Mouse (Mus musculus): ENCODE results near the gene Brip1. TPM values are rescaled to one million over a fixed set of nuclear protein-coding genes. Genes with fewer than 3 reads are reported as not detected.

Gene Brip1
- total RNA-seq, 2 experiments from 2014 or later = 0.55 to 0.59 TPM

DNA sequence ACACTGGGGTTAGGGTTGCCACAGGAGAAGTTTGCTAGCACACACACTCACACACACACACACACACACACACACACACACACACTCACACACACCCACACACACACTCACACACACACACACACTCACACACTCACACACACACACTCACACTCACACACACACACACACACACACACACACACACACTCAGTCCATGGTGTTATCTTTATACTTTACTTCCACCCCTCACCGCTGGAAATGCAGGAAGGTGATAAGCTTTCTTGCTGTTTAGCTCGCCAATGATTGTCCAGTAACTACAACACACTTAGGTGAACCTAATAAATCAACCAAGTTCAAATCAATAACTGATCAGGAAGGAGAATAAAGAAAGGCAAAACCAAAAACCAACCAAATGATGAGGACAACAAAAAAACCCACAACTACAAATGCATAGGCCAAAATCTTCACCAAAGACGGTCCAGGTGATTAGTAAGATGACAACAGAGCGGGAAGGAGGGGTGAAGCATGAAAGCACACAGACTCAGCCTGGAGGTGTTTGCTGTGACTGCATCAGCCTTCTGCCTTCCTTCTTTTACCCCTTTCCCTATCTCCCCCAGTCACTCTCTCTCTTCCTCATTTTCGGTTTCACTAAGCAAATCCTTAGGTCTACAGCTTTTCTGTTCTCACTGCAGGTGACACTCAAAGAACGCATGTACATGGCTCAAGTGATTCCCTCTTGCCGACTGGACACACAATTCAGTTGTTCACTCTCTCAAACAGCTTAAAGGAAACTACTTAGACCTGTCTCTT lies 83.7 kb downstream of the Brip1 start:
- intact Hi-C loops (cut with DNase I) = no loop called here

DNA sequence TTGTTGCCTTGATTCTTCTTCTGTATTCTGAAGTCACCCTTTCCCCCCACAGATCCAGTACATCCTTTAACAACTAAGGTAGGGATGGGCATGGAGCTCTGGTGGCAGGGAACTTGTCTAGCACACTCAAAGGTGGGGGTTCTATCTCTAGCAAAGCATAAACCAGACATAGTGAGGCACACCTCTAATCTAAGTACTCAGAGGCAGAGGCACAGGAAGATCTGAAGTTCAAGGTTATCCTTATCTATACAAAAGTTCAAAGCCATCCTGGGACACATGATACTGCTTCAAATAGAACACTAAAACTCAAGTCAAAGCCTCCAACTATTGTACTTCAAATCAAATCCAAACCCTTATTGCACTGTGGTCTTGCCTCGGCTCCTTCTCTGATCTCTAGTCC lies 85.0 kb downstream of the Brip1 start:
- intact Hi-C loops (cut with DNase I) = no loop called here

More for the DNA sequence above, 83.7 kb downstream of the Brip1 start:
- no peak for DNase-seq (ENCODE audit: low spot score)

DNA sequence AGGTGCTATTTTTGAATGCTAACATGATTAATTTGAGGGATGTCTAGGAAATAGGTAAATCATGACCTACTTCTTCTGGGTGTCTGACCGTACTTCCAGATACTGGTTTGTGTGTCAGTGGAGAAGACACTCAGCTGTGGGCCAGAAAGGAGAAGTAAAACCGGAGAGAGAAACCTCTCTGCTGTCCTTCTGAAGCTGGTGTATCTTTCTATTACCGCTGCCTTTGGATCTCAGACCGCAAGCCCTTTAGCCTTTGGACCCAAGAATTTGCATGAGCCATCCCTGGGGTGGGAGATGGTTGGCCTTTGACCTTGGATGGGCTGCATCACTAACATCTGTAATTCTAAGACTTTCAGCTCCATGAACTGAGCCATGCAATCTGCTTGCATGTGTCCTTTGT lies 93.7 kb downstream of the Brip1 start:
- DNase-seq (ENCODE audit: low spot score) = no peak
- intact Hi-C loops (cut with DNase I) = no loop called here

More for the DNA sequence above, 85.0 kb downstream of the Brip1 start:
- DNase-seq (ENCODE audit: low spot score) = no peak

DNA sequence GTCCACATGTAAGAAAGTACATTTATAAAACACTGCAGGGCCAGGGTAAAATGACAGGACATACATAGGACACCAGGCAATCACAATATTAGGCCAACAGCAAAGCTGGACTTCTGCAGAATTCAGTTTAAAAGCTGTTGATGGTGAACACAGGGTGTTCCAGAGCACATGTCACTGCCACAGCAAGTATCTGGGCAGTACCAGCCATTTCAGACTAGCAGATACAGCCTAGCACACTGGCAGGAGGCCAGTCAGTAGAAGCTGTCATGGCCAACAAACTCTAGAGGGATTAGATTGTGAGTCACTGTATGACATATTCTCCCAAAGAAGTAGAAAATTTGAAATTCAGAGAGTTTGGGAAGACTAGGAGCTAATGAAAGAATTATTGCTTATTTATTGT lies 94.4 kb downstream of the Brip1 start:
- DNase-seq (ENCODE audit: low spot score) = no peak
- intact Hi-C loops (cut with DNase I) = no loop called here

DNA sequence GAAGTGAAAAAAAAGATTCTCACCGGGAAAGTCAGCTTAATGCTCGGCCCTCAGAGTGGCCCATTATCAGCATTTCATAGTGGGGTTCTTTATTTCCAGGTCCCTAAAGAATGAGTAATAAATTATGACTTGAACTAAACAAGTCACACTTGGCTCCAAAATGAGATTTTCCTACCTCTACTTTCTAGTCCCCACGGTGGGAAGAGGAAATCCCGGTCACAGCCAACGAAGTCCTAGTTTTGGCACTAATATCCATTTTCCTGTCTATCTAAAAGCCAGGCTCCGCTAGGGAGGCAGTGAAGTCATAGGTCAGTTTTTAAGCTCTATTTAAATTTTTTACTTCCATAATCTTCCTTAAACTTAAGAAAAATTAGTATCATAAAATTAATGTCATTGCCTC lies 99.8 kb downstream of the Brip1 start:
- intact Hi-C loops (cut with DNase I) = no loop called here
- DNase-seq (ENCODE audit: low spot score) = no peak

GRCm38 (mm10) chr11:86099341-86099740 lies 101.7 kb downstream of the Brip1 start:
- DNase-seq (ENCODE audit: low spot score) = no peak
- intact Hi-C loops (cut with DNase I) = no loop called here

GRCm38 (mm10) chr11:86088815-86089214 lies 112.2 kb downstream of the Brip1 start:
- DNase-seq (ENCODE audit: low spot score) = no peak
- intact Hi-C loops (cut with DNase I) = no loop called here

- no peak for DNase-seq (ENCODE audit: low spot score)
- intact Hi-C loops (cut with DNase I) = no loop called here
These were observed 116.5 kb downstream of the Brip1 start for GRCm38 (mm10) chr11:86084522-86084921.

DNA sequence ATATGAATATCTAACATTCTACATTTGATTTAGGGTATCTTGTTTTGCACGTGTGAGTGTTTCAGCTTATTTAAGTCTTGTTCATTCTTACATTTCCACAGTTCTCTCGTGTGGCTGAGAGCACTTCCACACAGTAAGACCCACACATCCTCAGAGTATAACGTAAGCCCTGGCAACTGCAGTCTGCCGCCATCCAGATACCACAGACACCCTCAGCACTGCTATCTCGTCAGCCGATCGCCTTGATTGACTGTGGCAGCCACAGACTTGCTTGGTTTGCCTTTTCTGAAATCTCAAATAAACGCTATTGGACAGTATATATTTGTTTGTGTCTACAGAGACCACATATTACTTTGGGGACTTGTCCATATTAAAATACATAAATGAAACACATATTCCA lies 123.0 kb downstream of the Brip1 start:
- no peak for DNase-seq (ENCODE audit: low spot score)
- intact Hi-C loops (cut with DNase I) = loop anchor here (10.0 kb wide), 1 partner anchor 97 kb away; no protein-coding TSS in a partner anchor

DNA sequence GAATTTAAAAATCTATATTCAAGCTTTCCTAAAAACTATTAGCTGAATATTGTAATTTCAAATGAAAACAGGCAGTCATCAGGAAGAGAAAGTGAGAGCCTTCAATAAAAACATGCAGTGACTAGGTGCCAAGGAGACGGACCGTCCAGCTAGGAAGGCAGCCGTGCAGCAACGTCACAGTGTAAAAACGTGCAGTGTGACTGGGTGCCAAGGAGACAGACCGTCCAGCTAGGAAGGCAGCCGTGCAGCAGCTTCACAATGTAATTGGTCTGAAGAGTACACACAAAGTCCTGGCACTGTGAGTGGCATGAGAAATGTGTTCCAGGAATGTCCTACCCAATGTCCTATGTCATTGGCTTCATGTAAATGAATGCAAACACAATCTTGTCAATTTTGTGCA lies 124.0 kb downstream of the Brip1 start:
- DNase-seq (ENCODE audit: low spot score) = no peak

DNA sequence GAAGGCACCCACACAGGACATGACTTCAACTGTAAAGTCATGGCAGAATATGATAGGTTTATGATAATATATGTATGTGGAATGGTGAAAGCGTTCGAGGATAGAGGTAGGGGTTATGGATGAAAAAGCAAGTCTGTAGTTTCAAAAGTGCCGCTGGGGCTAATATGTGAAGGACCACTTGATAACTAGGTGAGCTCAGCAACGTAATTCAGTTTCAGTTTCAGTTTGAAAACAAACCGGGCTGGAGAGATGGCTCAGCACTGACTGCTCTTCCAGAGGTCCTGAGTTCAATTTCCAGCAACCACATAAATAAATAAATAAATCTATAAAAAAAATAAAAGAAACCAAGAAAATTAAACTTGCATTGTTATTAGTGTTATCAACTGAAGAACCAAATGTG lies 124.6 kb downstream of the Brip1 start:
- no peak for DNase-seq (ENCODE audit: low spot score)
- intact Hi-C loops (cut with DNase I) = loop anchor here (10.0 kb wide), 1 partner anchor 98 kb away; no protein-coding TSS in a partner anchor

More for the DNA sequence above, 124.0 kb downstream of the Brip1 start:
- intact Hi-C loops (cut with DNase I) = loop anchor here (10.0 kb wide), 1 partner anchor 98 kb away; no protein-coding TSS in a partner anchor

GRCm38 (mm10) chr11:86075371-86075770 lies 125.6 kb downstream of the Brip1 start:
- no peak for DNase-seq (ENCODE audit: low spot score)
- intact Hi-C loops (cut with DNase I) = loop anchor here (10.0 kb wide), 1 partner anchor 99 kb away; no protein-coding TSS in a partner anchor

DNA sequence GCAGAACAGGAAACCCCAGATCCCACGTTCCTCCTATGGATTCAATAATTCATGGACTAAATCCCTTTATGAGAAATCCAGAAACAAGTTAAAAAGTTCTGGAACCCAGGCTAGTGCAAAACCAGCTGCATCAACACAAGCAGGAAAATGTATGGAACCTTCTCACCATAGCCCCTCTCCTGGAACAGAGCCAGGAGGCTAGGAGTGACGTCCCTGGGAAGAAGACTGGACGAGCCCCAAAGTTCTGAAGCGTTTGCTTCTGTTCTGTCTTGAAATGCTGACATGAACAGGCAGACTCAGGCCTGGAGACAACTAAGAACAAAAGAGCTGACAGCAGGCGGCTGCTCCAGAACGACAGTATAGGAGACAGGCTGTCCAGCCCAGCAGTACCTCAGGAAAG lies 132.3 kb downstream of the Brip1 start:
- DNase-seq (ENCODE audit: low spot score) = no peak
- intact Hi-C loops (cut with DNase I) = loop anchor here (5.0 kb wide), 1 partner anchor 86 kb away; no protein-coding TSS in a partner anchor

GRCm38 (mm10) chr11:86067154-86067553 lies 133.8 kb downstream of the Brip1 start:
- no peak for DNase-seq (ENCODE audit: low spot score)
- intact Hi-C loops (cut with DNase I) = loop anchor here (2.0 to 5.0 kb wide), 2 partner anchors 85 to 218 kb away; no protein-coding TSS in a partner anchor

DNA sequence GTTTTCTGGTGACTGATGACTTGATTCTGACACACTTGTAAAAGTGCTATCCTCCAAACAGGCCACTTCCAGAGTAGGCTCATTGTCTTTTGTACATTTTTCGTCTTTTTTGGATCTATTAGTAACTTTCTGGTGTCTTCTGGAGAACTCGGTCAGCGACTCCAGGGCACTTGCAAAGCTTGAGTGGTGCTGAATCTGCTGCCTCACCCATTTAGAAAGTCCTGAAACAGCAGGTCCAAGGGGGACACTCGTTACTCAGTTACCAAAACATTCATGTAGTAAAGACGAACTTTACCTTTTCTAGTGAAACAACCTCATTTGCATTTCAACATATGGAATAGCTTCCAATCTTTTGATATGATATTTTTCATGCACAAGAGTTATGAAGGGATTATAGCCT lies 136.1 kb downstream of the Brip1 start:
- DNase-seq (ENCODE audit: low spot score) = no peak
- intact Hi-C loops (cut with DNase I) = loop anchor here (5.0 kb wide), 1 partner anchor 83 kb away; no protein-coding TSS in a partner anchor

- intact Hi-C loops (cut with DNase I) = no loop called here
- no peak for DNase-seq (ENCODE audit: low spot score)
These were observed 139.8 kb downstream of the Brip1 start for GRCm38 (mm10) chr11:86061243-86061642.

- DNase-seq (ENCODE audit: low spot score) = no peak
- intact Hi-C loops (cut with DNase I) = no loop called here
These were observed 141.9 kb downstream of the Brip1 start for GRCm38 (mm10) chr11:86059123-86059522.

- intact Hi-C loops (cut with DNase I) = no loop called here
These were observed 145.2 kb downstream of the Brip1 start for GRCm38 (mm10) chr11:86055806-86056205.

GRCm38 (mm10) chr11:86051383-86051782 lies 149.6 kb downstream of the Brip1 start:
- no peak for DNase-seq (ENCODE audit: low spot score)
- intact Hi-C loops (cut with DNase I) = no loop called here

More at GRCm38 (mm10) chr11:86055806-86056205, 145.2 kb downstream of the Brip1 start:
- DNase-seq (ENCODE audit: low spot score) = no peak

DNA sequence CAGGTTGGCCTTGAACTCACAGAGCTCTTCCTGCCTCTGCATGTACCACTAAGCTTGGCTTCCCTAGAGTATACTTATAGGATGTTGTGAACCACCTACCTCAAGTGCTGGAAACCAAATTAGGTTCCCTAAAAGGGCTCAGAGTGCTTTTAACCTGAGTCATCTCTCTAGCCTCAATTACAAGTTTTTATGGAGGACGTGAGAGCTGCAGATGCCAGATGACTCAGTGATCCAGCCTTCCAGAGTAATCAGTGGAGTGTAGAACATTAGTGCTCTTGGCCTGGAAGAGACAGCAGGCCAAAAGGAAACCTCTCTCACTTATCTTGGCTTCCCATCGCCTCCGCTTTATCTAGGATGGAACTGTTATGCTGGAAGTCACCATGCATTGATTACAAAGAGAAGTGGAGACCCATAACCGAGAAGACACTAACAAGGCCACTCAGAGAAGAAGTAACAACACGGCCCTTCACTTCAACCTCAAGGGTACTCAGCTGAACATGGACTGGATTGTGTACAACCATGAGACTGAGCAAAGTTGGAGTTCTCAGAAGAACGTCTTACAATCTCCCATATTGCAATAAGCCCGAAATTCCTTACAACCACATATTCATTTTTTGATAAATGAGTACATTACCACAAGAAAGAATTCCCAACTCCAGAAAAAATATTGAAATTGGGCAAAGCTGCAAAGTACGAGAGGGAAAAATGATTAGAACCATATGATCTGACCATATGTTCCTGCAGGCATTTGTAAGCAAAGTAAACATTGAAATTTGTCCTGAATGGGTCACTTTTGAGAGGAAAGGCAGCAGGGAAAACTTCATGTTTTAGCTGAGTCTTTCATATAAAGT lies 150.3 kb downstream of the Brip1 start:
- DNase-seq (ENCODE audit: low spot score) = no peak

More for the DNA sequence above, 150.3 kb downstream of the Brip1 start:
- intact Hi-C loops (cut with DNase I) = no loop called here

Measured in heart, postnatal 25 days (tissue).